Mouse (Mus musculus) lung, adult 18-20 months (tissue): ENCODE measurements at regions not wholly inside any gene's neighbourhood (a gene's known extent, or its start where the extent isn't known, plus 50 kb on each side); places are given as distances from the start of the nearest gene placed in this dataset.
"Not testable (repeated sequence)": the region's sequence is repeated elsewhere in the genome, so short reads cannot be mapped to it uniquely, and the experiment has no call there.

ENCODE experiments used
- DNase-seq, 2 experiments: peaks; one replicate each; pipeline ENCODE4 v3.0.0; 2022; ENCODE audit warnings: mixed read lengths in 2 of 2

DNA sequence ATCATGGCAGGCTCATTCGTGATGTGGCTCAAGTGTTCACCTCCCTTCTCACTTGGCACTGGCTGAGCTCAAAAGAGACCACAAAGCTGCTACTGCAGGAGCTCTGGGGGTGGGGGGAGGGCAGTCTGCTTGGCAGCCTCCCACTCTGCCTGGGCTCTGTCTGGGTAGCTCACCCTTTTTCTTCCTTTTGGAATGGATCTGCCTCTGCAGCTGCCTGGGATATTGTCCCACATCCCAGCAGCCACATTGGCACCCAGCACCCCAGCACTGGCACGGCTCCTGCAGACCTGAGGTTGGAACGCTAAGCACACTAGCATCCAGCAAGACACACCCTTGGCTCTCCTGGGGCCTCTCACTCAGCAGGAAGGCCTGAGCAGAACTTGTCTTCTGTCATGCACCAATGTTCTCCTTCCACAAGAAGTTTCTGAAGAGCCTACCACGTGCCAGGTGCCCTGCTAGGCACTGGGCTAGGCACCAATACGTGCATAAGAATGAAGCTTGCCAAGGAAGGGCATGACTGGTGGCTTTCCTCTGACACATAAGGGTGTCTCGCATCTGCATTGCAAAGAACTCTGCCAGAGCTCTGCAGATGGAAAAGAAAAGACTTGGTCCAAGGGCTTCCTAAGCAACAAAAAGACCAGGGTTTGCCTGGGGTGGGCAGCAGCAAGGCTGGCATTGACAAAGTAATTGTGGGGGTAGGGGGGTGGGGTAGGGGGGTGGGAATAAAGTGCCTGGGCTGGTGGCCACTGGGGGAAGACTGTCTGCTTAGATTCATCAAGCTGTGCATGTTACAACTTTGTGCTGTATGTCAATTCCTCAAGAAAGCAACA, 112.1 kb upstream of the Sipa1l1 start:
- not testable (repeated sequence) for DNase-seq

DNA sequence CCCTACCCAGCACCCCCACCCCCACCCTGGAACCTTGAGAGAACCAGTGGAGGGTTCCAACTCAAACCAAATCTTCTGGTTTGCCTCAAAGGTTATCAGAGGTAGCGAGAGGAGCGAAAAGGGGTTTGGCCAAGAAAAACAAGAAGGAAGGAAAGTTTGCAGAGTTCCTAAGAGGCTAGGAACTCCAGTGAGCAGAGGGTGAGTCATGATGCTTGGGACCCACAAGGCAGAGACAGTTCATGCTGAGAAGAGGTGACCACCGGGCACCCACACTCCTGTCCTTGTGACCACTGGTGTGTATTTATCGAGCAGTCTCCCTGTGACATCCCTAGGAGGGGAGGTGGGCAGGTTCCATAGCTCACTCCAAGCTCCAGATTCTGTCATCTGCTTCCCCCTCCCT, 104.1 kb upstream of the Sipa1l1 start:
- no peak for DNase-seq

DNA sequence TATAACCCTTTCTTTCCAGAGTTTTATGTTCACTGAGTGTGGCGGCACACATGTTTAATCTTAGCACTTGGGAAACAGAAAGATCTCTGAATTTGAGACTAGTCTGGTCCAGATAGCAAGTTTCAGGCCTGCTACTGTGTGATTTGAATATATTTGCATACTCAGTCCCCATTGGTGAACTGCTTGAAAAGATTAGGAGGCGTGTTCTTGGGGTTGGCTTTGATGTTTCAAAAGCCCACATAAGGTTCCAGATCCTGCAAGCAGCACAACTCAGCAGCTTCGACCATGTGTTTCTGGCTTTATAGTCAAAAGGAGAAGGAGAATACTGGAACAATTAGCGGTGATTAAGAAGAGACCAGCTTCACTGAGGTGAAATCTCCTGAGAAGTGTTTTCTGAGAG, 102.3 kb upstream of the Sipa1l1 start:
- DNase-seq, result no peak

DNA sequence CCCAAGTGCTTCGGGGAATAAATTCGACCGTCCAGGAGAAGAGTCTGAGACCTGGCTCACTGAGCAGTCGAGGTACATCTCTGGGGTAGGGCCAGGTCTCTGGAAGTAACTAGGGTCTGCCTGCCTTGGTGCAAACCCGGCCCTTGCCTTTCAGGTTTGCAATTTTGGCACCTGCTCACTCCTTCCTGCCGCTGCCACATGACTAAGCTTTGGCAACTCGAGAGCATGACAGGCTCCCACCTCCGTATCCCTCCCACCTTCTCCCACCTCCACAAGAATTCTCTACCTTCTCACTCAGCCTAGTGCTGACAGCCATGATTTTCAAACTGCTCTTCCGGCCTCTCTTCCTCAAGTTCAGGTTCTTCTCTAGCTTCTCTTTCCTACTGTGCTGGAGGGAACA, 99.5 kb upstream of the Sipa1l1 start:
- no peak for DNase-seq

DNA sequence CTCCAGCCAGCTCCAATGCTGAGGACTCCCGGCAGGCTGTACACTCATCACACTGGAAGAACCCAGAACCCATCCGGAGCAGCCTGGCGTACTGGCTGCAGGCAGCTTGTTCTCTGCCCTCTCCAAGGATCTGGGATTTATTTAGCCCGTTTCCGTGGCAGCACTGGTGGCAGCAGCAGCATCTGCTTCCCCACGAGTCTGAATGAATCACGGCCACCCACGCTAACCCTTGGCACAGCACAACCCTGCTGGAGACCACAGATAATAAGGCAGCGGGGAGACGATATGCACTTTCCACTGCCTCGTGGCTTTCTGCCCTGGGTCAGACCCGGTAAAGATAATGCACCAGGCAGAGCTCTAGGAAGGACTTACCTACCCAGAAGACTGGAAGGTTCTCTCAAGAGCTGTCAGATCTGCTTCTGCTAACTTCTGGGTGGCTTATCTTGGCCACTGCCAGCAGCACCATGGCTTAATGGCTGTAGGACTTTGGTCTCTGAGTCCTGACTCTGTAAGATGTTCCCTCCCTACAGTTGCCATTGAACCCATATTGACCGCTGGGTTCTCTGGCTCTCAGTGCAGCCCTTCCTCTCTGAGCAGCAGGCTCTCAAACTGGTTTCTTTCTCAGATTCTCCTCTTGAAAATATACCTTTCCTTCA, 96.2 kb upstream of the Sipa1l1 start:
- DNase-seq, result peak; percentile 11 to 17

DNA sequence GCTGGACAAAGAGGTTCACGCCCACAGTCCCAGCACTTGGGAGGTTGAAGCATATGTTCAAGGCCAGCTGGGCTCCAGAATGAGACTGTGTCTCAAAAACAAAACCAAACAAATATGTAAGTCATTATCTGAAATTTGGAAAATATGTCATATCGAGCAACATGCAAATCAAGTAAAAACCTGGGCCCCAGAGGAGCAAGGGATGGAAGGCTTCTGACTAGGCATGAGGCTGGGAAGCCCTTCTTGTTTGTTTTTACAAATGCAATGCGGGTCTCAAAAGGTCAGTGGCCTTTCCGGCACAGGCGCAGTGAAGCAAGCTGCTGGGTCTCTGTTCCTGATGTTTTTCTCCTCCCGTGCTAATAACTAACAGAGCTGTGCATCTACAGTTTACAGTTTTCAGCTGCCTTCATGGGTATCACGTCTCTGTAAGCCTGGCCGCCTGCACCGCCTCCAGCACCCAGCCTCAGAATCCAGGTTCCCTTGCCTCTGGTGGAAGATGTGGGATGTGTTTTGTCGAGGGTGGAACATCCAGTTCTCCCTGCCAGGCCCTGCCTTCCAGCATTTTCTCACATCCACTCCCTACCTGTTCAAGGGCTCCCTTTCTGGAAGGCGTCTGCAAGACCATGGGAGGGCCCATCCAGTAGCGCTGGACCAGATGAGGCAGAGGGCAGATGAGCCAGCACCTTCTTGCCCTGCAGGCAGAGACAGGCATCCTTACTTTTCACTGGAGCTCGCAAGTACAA, 93.5 kb upstream of the Sipa1l1 start:
- no peak for DNase-seq

DNA sequence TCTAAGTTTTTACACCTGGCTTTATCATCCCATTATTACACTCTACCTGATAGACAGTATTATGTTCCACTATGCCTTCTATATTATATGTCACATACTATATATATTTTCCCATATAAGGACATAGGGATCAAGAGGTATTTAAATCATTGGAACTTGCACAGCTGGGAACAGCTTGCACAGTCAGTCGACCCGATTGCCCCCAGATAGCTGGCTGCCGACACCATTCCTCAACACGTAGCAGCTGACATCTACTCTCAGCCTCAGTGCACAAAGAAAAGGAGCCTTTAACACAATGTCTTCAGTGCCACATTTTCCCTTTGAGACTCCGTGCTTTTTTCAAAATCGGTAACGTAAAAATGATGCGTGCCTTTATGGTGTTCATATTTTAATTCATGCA, 92.4 kb upstream of the Sipa1l1 start:
- no peak for DNase-seq

DNA sequence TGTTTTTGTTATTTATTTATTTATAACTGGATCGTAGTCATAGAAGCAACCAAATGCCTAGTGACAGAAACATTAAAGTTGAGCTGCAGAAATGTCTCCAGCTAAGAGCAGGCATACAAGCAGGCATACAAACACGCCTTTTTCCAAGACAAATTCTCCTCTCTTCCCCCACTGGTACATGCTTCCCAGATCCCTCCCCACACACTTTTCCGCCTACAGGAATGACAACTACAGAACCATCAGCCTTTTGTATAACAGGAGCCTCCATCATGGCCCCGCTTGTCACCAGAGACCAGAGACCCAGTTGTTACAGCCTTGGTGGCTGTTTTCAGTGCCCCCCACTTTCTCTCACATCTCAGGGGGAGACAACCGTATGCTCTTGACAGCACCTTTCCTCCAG, 91.2 kb upstream of the Sipa1l1 start:
- DNase-seq, result no peak

DNA sequence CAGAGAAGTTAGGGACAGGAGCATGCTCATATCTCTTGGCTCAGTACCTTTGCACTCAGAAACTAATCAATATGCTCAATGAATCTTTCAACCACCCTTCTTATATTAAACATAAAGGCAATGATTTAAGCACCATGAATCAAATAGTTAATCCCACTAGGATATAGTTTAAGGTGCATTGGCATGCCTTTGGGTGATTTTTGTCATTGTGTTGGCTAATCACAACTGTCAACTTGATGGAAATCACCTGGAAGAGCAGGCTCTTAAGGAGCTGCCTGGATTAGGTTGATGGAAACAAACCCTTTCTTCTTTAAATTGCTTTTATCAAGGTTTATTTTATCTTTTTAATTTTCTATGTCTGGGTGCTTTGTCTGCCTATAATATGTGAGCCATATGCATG, 90.4 kb upstream of the Sipa1l1 start:
- no peak for DNase-seq

DNA sequence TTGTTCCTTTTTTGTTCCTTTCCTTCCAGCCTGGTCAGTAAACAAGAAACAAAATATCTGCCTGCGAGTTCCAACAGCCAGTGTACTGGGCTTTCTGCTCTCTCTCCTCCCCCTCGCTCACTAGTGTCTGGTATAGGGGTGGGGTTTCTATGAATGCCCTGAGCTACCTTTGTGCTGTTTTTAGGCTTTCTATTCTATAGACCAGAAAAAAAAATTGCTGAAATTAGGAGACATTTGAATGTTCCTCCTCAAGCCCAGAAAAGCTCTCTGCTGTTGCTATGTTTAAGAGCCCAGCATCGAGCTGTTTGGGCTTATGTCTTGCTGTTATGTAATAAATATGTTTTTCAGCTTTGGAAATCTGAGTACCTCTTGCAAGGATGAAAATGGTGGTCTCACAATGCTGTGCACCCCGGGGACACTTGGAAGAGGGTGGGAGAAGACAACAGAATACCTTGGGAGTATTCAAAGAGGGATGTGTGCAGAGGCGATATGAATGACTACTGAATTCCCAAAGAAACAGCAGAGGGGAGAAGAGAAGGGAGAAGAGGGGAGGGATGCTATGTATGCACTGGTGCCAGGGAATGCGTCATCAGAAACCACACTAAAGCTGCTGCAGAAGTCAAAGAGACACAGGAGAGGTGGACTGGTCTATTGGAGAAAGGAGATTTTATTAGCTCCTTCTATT, 88.8 kb upstream of the Sipa1l1 start:
- no peak for DNase-seq

DNA sequence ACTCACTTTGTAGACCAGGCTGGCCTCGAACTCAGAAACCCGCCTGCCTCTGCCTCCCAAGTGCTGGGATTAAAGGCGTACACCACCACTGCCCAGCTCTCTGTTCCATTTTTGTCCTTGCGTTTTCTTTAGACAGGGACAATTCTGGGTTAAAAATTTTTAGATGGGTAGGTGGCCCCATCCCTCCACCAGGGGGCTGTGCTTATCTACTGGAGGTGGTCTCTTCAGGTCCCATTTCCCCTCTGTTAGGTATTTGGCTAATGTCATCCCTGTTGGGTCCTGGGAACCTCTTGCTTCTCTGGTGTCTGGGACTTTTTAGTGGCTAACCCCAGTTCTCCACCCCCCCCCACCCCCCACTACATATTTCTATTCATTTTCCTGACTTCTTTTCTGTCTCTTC, 86.5 kb upstream of the Sipa1l1 start:
- not testable (repeated sequence) for DNase-seq

DNA sequence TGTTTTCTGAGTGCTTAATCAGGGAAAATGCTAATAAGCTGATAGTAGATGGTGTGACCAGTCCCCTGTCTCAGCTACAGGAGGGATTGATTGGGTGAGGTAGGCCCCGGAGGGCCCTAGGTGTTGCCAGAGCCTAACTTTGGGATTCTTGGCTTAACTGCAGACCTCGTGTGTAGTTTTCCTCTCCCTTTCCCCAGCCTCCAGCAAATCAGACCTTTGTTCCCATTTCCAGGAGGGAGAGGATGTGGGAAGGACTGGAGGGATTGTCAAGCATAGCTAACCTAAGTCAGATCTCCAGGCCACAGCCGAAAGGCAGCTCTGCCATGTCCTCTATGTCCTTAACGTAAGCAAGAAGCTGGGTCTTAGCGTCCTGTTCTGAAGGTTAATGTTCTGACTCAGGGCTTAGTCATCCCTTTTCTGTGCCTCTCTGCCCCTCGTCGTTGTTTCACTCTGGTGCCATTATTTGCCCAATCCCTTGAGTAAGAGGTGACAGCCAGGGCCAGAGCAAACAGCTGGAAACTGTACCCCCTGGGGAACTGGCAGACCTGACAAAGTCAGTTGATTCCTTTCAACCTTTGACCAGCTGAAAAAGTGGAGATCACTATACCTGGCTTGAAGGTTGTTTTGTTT, 83.2 kb upstream of the Sipa1l1 start:
- no peak for DNase-seq

DNA sequence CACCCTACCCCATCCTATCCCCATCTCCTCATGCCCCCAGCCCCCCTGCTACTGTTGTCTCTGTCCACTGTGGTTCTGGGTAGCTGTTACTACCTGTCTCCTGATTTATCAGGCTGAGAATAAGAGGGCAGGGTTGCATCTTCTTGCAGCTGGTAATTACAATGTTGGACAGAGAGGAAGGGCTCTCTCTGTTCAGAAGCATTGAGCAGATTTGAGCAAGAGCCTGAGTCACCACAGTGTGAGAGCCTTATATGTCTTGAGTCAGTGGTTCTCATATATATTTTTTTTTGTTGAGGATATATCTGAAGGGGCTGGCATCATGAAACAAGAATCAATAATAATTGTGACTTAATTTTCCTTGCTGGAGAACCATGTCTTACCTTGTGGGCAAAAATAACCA, 82.7 kb upstream of the Sipa1l1 start:
- DNase-seq, result no peak

DNA sequence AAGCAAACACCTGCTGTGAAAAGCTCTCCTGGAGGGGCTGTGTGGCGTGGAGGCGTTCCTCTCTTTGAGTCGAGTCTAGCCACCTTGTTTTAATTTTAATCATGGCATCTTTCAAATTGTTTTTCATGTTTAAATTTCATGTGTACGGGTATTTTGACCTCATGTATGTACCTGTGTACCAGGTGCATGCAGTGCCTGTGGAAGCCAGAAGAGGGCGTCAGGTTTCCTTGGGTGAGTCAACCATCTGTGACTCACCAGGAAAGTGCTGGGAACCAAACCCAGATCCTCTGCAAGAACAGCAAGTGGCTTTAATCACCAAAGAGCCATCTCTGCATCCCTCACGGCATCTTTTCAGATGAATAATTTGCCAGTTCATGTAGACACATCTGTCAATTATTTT, 79.8 kb upstream of the Sipa1l1 start:
- no peak for DNase-seq

DNA sequence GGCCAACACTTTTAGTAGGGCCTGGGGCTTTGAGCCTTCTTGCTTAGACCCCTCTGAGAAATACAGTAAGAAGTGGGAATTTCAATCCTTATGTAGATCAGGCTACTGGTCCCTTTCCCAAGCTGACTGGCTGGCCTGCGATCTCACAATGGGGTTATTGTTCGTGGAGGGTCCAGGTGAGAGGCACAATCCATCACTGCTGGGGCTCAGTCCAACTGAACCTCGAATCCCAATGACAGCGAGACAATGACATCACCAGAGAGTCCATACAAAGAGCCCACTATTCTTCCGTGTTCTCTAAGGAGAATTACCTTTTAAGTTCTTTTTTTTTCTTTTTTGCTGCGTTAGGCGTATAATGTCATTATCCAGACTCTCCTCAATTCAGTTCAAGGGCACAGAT, 75.8 kb upstream of the Sipa1l1 start:
- no peak for DNase-seq

DNA sequence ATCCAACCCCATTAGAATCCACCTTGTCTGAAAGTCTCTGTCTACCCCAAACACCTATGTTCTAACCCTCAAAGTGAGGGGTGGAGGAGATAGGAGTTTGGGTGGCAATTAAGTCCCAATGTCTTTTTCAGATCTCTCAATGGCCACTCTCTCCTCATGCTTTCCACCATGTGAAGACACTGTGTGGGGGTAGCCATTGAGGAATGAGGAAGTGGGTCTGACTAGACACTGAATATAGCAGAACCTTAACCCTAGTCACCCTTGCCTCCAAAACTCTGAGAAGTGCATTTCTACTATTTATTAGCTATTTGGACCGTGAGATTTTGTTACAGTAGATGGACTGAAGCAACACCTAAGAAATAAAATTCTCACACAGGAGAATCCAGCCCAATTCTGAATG, 73.7 kb upstream of the Sipa1l1 start:
- DNase-seq, result no peak

DNA sequence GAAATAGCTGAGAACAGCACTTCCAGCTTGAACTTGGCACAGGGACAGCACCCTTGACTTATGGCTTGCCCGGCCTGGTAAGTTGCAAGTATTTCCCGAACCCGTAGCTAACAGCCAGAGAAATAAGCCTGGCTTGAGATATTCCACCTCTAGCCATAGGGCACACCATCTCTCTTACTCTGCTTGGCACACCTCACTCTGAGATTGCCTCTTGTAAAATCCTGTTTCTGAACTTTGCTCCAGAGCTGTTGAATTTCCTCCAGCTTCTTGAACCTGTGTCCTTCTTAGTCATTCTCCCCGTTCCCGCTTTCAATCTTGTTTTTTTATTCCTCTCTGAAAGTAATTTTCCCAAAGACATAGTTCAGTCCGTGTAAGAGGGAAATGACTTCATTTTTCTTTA, 72.0 kb upstream of the Sipa1l1 start:
- DNase-seq, result no peak

DNA sequence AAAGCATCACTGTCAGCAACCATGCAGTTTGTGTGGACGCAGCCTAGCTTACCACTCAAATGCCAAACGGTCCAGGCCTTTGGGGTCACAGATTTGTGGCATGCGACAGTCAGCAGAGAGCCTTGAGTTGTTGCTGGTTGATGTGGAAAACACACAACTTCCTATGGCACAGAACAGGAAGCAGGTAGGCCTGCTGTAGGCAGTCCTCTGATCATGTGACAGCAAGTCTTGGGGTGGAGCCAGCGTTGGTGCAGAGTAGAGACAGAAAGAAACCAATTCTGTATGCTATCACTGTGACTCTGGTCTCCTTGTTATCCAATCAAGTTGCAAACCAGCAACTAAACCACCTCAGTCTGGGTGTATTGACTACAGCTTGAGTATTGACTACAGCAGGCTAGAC, 71.5 kb upstream of the Sipa1l1 start:
- DNase-seq, result no peak

DNA sequence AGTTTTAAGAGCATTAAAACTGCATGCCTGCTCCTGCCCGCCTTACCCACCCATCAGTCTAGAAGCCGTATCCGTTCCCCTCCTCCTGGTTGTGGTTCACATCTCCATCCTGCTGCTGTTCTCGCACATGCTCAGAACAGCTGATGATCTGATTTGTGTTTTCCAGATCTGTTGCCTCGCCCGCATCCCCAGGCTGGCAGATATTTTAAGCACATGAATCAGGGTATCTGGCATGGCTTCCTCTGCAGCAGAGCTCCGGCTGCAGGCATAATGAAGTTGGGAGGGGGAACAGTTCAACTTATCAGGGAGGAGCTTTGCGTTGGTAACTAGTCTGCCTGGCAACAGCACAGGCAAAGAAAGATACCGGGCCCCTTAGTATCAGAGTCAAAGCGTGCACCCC, 64.9 kb upstream of the Sipa1l1 start:
- peak in 1 of 2 experiments; percentile 34 for DNase-seq

DNA sequence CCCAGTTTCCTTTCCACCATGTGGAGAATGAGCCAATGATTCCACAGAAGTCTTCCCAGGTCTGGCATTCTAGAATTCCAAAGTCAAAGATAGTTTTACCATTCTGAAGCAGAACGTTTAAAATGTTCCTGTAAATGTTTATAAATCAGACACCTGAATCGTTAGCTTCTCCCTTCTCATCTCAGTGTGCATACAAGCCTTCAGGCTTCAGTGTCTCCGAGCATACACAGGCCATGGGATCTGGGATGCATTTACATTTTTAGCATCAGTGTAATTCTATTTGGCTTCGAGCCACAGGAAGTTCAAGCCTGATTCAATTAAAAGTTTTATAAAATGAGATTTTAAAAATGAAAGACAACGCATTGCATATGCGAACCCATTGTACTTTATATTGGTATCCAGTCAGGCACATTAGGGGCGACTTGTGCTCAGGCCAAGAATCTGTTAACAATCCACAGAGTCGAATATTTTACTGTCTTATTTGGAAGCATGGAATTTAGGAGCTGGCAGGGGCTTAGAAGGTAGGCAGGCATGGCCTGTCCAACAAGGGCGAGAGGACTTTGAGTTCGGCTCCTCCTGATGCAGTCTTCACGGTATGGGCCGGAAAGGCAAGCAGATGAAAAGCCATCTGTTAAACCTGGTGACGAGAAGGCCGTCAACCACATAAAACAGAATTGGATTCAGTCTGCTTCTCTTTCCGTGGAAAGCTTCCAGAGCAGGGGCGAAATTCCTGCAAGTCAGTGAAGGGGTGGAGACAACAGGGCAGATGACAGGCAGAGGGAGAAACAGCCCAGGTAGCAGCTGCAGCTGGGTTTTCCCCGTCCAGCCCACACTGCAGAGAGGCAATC, 63.7 kb upstream of the Sipa1l1 start:
- DNase-seq, result no peak

DNA sequence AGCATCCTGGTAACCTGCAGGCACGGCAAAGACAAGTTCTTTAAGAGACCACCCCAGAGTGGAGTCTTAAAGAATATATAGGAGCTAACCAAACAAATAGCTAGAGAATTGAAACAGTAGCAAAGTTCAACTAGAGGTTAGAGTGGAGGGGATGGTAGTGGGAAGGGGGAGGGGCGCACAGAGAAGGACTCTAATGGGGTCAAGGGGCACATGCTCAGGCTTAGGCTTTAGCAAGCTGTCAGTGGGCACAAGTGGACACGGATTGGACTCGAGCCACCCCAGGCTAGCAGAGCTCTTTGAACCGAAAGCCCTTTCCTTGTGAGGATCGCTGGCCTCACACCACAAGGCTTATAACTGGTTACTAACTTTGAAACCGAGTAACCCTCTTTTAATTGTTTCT, 53.4 kb upstream of the Sipa1l1 start:
- no peak for DNase-seq
